Mouse (Mus musculus) neural tube, embryonic 12.5 days (tissue): Measurements from ENCODE around the gene Cst11. TPM values are rescaled to one million over a fixed set of nuclear protein-coding genes. Genes with fewer than 3 reads are reported as not detected.

Experiments
- ATAC-seq: fragments of 200-750 bp; cut with Nextera tagmentation; 2 replicates; pipeline ENCODE4 v1.8.0; 2017; ENCODE audit warnings: low read depth, mild to moderate bottlenecking, moderate TSS enrichment, moderate library complexity; ENCODE audit not compliant: low FRiP score
- H3K27ac ChIP-seq: fragments of 300-500 bp; sonication (generic); 2 replicates; pipeline ENCODE4 v1.5.1; 2016
- H3K27me3 ChIP-seq: fragments of 300-500 bp; sonication (generic); replicated peaks from 2 replicates; pipeline ENCODE4 v1.6.1; 2016; ENCODE audit warnings: mild to moderate bottlenecking
- H3K36me3 ChIP-seq: fragments of 300-500 bp; sonication (generic); 2 replicates; pipeline ENCODE4 v1.6.1; 2016; ENCODE audit warnings: mild to moderate bottlenecking
- H3K4me1 ChIP-seq: fragments of 300-500 bp; sonication (generic); 2 replicates; pipeline ENCODE4 v1.6.1; 2016
- H3K4me2 ChIP-seq: fragments of 300-500 bp; sonication (generic); replicated peaks from 2 replicates; pipeline ENCODE4 v1.6.1; 2016; ENCODE audit warnings: mild to moderate bottlenecking
- H3K4me3 ChIP-seq: fragments of 300-500 bp; sonication (generic); 2 replicates; pipeline ENCODE4 v1.5.1; 2016
- H3K9ac ChIP-seq: fragments of 300-500 bp; sonication (generic); 2 replicates; pipeline ENCODE4 v1.6.1; 2016; ENCODE audit warnings: mild to moderate bottlenecking
- H3K9me3 ChIP-seq: fragments of 300-500 bp; sonication (generic); 2 replicates; pipeline ENCODE4 v1.6.1; 2016; ENCODE audit warnings: mild to moderate bottlenecking
- WGBS: fragments of 180-500 bp; shearing (Covaris S2); methylation state at CpG from one replicate; pipeline ENCODE4 v1.1.7; 2016; 5-methylcytosine and 5-hydroxymethylcytosine counted together
- polyA plus RNA-seq: library from polyadenylated mRNA; unstranded; fragments of >200 nt; fragmentation: Nextera tagmentation; extraction: Ambion mirVana; gene quantifications from 2 replicates; pipeline ENCODE4 v1.2.1, GENCODE M21; 2016

Gene Cst11
- polyA plus RNA-seq, 1 experiment from 2014 or later, result not detected

- no peak for ATAC-seq
- WGBS, result 88% methylated on average over 3 of the region's 3 CpGs
- Histone ChIP-seq H3K4me2 (no peak overlapping the region), H3K4me3 (no peak overlapping the region), H3K4me1 (no peaks in the 10 kb centered on the region), H3K27ac (no peak overlapping the region), H3K9ac (no peak overlapping the region), H3K36me3 (no peaks in the 10 kb centered on the region), H3K9me3 (no peaks in the 10 kb centered on the region), H3K27me3 (no peaks in the 10 kb centered on the region)
Observed at GRCm38 (mm10) chr2:148743846-148744407, 27.4 kb downstream of the Cst11 start.

GRCm38 (mm10) chr2:148743001-148743400 is 28.3 kb downstream of the Cst11 start:
- no peak overlapping the region for H3K4me3 ChIP-seq
- H3K9me3 ChIP-seq, result no peaks in the 10 kb centered on the region
- H3K4me2 ChIP-seq, result no peak overlapping the region
- 86% methylated on average over 3 of the region's 3 CpGs for WGBS
- no peak overlapping the region for H3K9ac ChIP-seq
- no peak for ATAC-seq
- H3K27ac ChIP-seq, result no peak overlapping the region
- no peaks in the 10 kb centered on the region for H3K4me1 ChIP-seq
- H3K27me3 ChIP-seq, result no peaks in the 10 kb centered on the region
- H3K36me3 ChIP-seq, result no peaks in the 10 kb centered on the region

GRCm38 (mm10) chr2:148732327-148733000 is 38.8 kb downstream of the Cst11 start, which contains the start of gene Napb:
Gene Napb, minus strand, starts transcription at chr2:148732467.
- Histone ChIP-seq H3K27ac (no peak within 1 kb of the TSS), H3K4me2 (peak within 1 kb of the TSS; percentile 84), H3K4me3 (peak within 1 kb of the TSS; percentile 73), H3K9me3 (no peaks in the 10 kb centered on the region), H3K36me3 (no peaks in the 10 kb centered on the region), H3K9ac (peak within 1 kb of the TSS; percentile 83), H3K4me1 (peaks cover 6% of the 10 kb centered on the region), H3K27me3 (no peaks in the 10 kb centered on the region)
- peak; percentile 100 for ATAC-seq
- 4% methylated on average over 18 of the region's 18 CpGs for WGBS

GRCm38 (mm10) chr2:148731614-148732326 is 39.5 kb downstream of the Cst11 start:
- ATAC-seq, result peak; percentile 83
- Histone ChIP-seq H3K4me1 (peaks cover 6% of the 10 kb centered on the region), H3K9ac (peak overlapping the region; percentile 83), H3K9me3 (no peaks in the 10 kb centered on the region), H3K4me2 (peak overlapping the region; percentile 84), H3K27me3 (no peaks in the 10 kb centered on the region), H3K4me3 (peak overlapping the region; percentile 73), H3K36me3 (no peaks in the 10 kb centered on the region), H3K27ac (no peak overlapping the region)
- 1% methylated on average over 35 of the region's 35 CpGs for WGBS

- ATAC-seq, result peak; percentile 83
- WGBS, result 68% methylated on average over 2 of the region's 2 CpGs
Observed at GRCm38 (mm10) chr2:148719271-148719995, 51.9 kb downstream of the Cst11 start.

More at GRCm38 (mm10) chr2:148719271-148719995, 51.9 kb downstream of the Cst11 start:
- no peak overlapping the region for H3K27ac ChIP-seq
- H3K9ac ChIP-seq, result no peak overlapping the region
- H3K4me2 ChIP-seq, result no peak overlapping the region
- H3K36me3 ChIP-seq, result no peaks in the 10 kb centered on the region
- no peak overlapping the region for H3K4me3 ChIP-seq
- H3K27me3 ChIP-seq, result no peaks in the 10 kb centered on the region
- H3K9me3 ChIP-seq, result no peaks in the 10 kb centered on the region
- 0 out of 2 replicates have a peak, but pooled peaks cover 5% of the 10 kb centered on the region for H3K4me1 ChIP-seq

Other genes with a start within 250 kb of the Cst11 start
- 76.4 and 81.7 TPM in 2 replicates for gene Nxt1, start 98.9 kb downstream of the Cst11 start, polyA plus RNA-seq
- 17.1 and 19.5 TPM in 2 replicates for gene Gzf1, start 90.5 kb downstream of the Cst11 start, polyA plus RNA-seq
- 28.0 and 33.0 TPM in 2 replicates for gene Napb, start 39.0 kb downstream of the Cst11 start, polyA plus RNA-seq
- gene Cstl1, start 21.1 kb downstream of the Cst11 start, polyA plus RNA-seq, result not detected in 2 replicates
- gene 8030411F24Rik, start 10.5 kb upstream of the Cst11 start, polyA plus RNA-seq, result not detected in 2 replicates
- not detected in 2 replicates for gene Cst12, start 17.9 kb upstream of the Cst11 start, polyA plus RNA-seq
- not detected in 2 replicates for gene Cst8, start 27.3 kb upstream of the Cst11 start, polyA plus RNA-seq
- gene Cst13, start 48.6 kb upstream of the Cst11 start, polyA plus RNA-seq, result not detected in 2 replicates
- not detected in 2 replicates for gene Cst9, start 63.6 kb upstream of the Cst11 start, polyA plus RNA-seq
- not detected in 2 replicates for gene 9230104L09Rik, start 93.5 kb upstream of the Cst11 start, polyA plus RNA-seq
- gene Cst3, start 104.2 kb upstream of the Cst11 start, polyA plus RNA-seq, result 332 and 342 TPM in 2 replicates
- gene Gm1330, start 231.8 kb upstream of the Cst11 start, polyA plus RNA-seq, result not detected in 2 replicates
- gene Gm10750, start 245.7 kb upstream of the Cst11 start, polyA plus RNA-seq, result not detected in 2 replicates